Mouse (Mus musculus) heart, postnatal 4 days (tissue): ENCODE data around the gene Dnm2. TPM values are rescaled to one million over a fixed set of nuclear protein-coding genes. Genes with fewer than 3 reads are reported as not detected.

ENCODE experiments used
- DNase-seq: peaks from one replicate; pipeline ENCODE4 v3.0.0; 2021
- total RNA-seq, 2 experiments: library from RNA; stranded (reverse); gene quantifications; 2 replicates each; pipeline ENCODE4 v1.2.3; 2021

Dnm2 gene
- total RNA-seq, 2 experiments from 2014 or later, result 83.9 to 86.7 TPM

GRCm38 (mm10) chr9:21430724-21431123 is 6.0 kb downstream of the Dnm2 start:
- no peak for DNase-seq

GRCm38 (mm10) chr9:21432066-21432465 is 7.4 kb downstream of the Dnm2 start:
- DNase-seq, result no peak

- peak; percentile 41 for DNase-seq
These were observed 9.1 kb downstream of the Dnm2 start for GRCm38 (mm10) chr9:21433766-21434165.

GRCm38 (mm10) chr9:21434410-21434809 is 9.7 kb downstream of the Dnm2 start:
- no peak for DNase-seq

GRCm38 (mm10) chr9:21435777-21436635 is 11.3 kb downstream of the Dnm2 start:
- DNase-seq, result no peak

- no peak for DNase-seq
These were observed 12.9 kb downstream of the Dnm2 start for GRCm38 (mm10) chr9:21437577-21437976.

- DNase-seq, result peak; percentile 46
These were observed 13.5 kb downstream of the Dnm2 start for GRCm38 (mm10) chr9:21438219-21438618.

GRCm38 (mm10) chr9:21439456-21439855 is 14.7 kb downstream of the Dnm2 start:
- DNase-seq, result no peak

- no peak for DNase-seq
These were observed 15.2 kb downstream of the Dnm2 start for GRCm38 (mm10) chr9:21439914-21440313.

GRCm38 (mm10) chr9:21440387-21440786 is 15.7 kb downstream of the Dnm2 start:
- no peak for DNase-seq

- DNase-seq, result no peak
These were observed 19.1 kb downstream of the Dnm2 start for GRCm38 (mm10) chr9:21443853-21444252.

GRCm38 (mm10) chr9:21444574-21444973 is 19.9 kb downstream of the Dnm2 start:
- no peak for DNase-seq

GRCm38 (mm10) chr9:21445081-21445744 is 20.5 kb downstream of the Dnm2 start:
- DNase-seq, result no peak

GRCm38 (mm10) chr9:21447778-21448177 is 23.1 kb downstream of the Dnm2 start:
- no peak for DNase-seq

- DNase-seq, result no peak
These were observed 25.0 kb downstream of the Dnm2 start for GRCm38 (mm10) chr9:21449710-21450109.

GRCm38 (mm10) chr9:21450270-21450669 is 25.6 kb downstream of the Dnm2 start:
- no peak for DNase-seq

GRCm38 (mm10) chr9:21451391-21451790 is 26.7 kb downstream of the Dnm2 start:
- DNase-seq, result peak; percentile 29

GRCm38 (mm10) chr9:21451870-21452269 is 27.2 kb downstream of the Dnm2 start:
- no peak for DNase-seq

GRCm38 (mm10) chr9:21453003-21453402 is 28.3 kb downstream of the Dnm2 start:
- no peak for DNase-seq

- no peak for DNase-seq
These were observed 28.8 kb downstream of the Dnm2 start for GRCm38 (mm10) chr9:21453459-21453858.

GRCm38 (mm10) chr9:21454556-21454955 is 29.8 kb downstream of the Dnm2 start:
- DNase-seq, result no peak

- no peak for DNase-seq
These were observed 30.5 kb downstream of the Dnm2 start for GRCm38 (mm10) chr9:21455103-21455770.

GRCm38 (mm10) chr9:21456246-21456929 is 31.7 kb downstream of the Dnm2 start:
- no peak for DNase-seq
